Mouse (Mus musculus): ENCODE data around the gene Dvl3. TPM values are rescaled to one million over a fixed set of nuclear protein-coding genes. Genes with fewer than 3 reads are reported as not detected.
A peak's percentile ranks its signal among the peaks of the same experiment; 100 is the strongest.

Gene Dvl3
- 36.4 and 40.9 TPM in 2 replicates for polyA plus RNA-seq (2014; fragmentation: Nextera tagmentation; extraction: Ambion mirVana)

DNA sequence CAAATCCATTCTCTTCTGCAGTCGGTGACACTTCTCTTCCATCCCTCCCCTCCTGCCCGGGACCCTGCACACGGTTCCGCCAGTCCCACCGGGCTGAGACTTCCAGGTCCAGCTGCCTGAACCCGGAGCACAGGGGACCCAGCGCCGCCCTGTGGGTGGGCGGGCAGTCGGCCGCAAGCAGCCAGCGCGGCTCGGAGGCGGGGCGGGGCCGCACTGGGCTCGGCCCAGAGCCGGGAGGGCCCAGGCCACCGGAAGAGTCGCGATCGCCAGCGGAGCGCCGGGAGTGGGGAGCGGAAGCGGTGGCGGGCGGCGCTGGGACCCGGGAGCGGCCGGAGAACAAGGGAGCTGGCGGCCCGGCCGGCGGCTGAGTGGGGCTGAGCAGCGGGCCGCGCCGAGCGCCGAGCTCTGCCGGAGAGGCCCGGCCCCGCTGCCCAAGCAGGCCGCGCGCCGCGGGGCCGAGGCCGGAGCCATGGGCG lies at the start of gene Dvl3:
TSS of gene Dvl3 (plus strand) at position 257 of the 476 bp plus-strand sequence.
- Histone ChIP-seq H3K4me1 (replicated peaks; ENCODE audit: control insufficient read depth, insufficient read depth, low read length) (peaks cover 27% of the 10 kb centered on the region; the same call in 1 of the 2 replicates), H3K27ac (peak within 1 kb of the TSS; percentile 89), H3K36me3 (replicated peaks; ENCODE audit: control insufficient read depth, insufficient read depth) (peaks cover 17% of the 10 kb centered on the region), H3K4me3 (replicated peaks; ENCODE audit: low read length) (peak within 1 kb of the TSS; percentile 94), H3K9me3 (ENCODE audit: control insufficient read depth, low read length) (no peaks in the 10 kb centered on the region), H3K27me3 (ENCODE audit: control insufficient read depth, insufficient read depth, low read length) (no peaks in the 10 kb centered on the region), H3K9ac (peak within 1 kb of the TSS; percentile 99), H3K4me2 (replicated peaks) (peak within 1 kb of the TSS; percentile 92)
- ATAC-seq (ENCODE audit: low FRiP score) (peak; percentile 95), DNase-seq (ENCODE audit: low spot score) (peak; percentile 84)
- WGBS: under 1% methylated on average over 50 of the region's 55 CpGs

DNA sequence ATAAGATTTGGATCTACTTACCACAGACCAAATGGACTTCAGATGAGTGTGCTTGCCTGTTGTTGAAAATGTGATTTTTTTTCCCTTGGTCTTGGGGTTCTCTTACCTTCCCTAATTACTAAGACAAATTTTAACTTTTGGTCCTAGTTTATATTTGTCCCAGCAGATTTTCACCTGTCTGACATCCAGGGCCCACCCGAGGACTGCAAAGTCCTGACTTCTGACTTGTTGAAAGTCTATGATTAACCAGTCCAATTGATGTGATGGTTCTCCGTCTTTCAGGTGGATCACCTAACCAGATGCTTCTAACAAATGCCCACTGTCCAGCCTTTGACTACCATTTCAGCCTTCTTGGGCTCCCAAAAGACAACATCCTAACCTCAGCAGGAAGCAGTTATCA lies 45.8 kb upstream of the Dvl3 start:
- no peaks in the 10 kb centered on the region for H3K36me3 ChIP-seq (replicated peaks; ENCODE audit: control insufficient read depth, insufficient read depth)
- no peaks in the 10 kb centered on the region for H3K27me3 ChIP-seq (ENCODE audit: control insufficient read depth, insufficient read depth, low read length)
- ATAC-seq (ENCODE audit: low FRiP score): no peak
- H3K4me3 ChIP-seq (replicated peaks; ENCODE audit: low read length): no peak overlapping the region
- H3K9me3 ChIP-seq (ENCODE audit: control insufficient read depth, low read length): no peaks in the 10 kb centered on the region
- H3K4me1 ChIP-seq (replicated peaks; ENCODE audit: control insufficient read depth, insufficient read depth, low read length): no peaks in the 10 kb centered on the region
- no peak overlapping the region for H3K4me2 ChIP-seq (replicated peaks)
- DNase-seq (ENCODE audit: low spot score): no peak
- 93% methylated on average over 2 of the region's 2 CpGs for WGBS
- no peak overlapping the region for H3K9ac ChIP-seq
- H3K27ac ChIP-seq: no peak overlapping the region

DNA sequence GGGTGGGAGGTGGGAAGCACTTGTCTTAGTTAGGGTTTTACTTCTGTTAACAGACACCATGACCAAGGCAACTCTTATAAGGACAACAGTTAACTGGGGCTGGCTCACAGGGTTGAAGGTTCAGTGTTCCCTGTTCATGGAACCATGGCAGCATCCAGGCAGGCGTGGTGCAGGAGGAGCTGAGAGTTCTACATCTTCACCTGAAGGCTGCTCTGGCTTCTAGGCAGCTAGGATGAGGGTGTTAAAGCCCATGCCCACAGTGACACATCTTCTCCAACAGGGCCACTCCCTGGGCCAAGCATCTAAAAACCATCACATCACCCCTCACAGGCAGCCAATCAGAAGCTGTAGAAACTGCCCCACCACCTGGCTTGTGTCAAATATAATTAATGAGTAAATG lies 45.1 kb upstream of the Dvl3 start:
- no peak overlapping the region for H3K4me3 ChIP-seq (replicated peaks; ENCODE audit: low read length)
- no peak overlapping the region for H3K4me2 ChIP-seq (replicated peaks)
- 74% methylated on average over 1 of the region's 1 CpGs for WGBS
- H3K9ac ChIP-seq: no peak overlapping the region
- H3K27ac ChIP-seq: no peak overlapping the region
- H3K36me3 ChIP-seq (replicated peaks; ENCODE audit: control insufficient read depth, insufficient read depth): no peaks in the 10 kb centered on the region
- no peak for DNase-seq (ENCODE audit: low spot score)
- no peaks in the 10 kb centered on the region for H3K27me3 ChIP-seq (ENCODE audit: control insufficient read depth, insufficient read depth, low read length)
- no peaks in the 10 kb centered on the region for H3K9me3 ChIP-seq (ENCODE audit: control insufficient read depth, low read length)
- no peak for ATAC-seq (ENCODE audit: low FRiP score)
- no peaks in the 10 kb centered on the region for H3K4me1 ChIP-seq (replicated peaks; ENCODE audit: control insufficient read depth, insufficient read depth, low read length)

DNA sequence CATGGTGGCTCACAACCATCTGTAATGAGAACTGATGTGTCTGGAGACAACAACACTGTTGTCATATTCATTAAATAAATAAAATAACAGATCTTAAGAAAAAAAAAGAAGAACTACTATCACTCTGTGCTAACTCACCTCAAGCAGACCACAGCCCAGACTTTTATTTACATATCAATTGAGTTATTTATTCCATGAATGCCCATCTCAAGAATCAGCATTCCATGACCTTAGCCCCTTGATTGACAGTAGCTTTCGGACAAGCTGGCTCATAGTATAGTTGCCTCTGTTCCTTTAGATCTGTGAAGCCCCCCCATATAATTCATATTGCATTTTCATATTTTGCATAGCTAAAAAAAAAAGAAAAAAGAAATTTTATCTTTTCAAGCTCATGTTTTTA lies 43.0 kb upstream of the Dvl3 start:
- WGBS: 66% methylated on average over 1 of the region's 1 CpGs
- Histone ChIP-seq H3K27ac (no peak overlapping the region), H3K9me3 (ENCODE audit: control insufficient read depth, low read length) (no peaks in the 10 kb centered on the region), H3K4me3 (replicated peaks; ENCODE audit: low read length) (no peak overlapping the region), H3K4me1 (replicated peaks; ENCODE audit: control insufficient read depth, insufficient read depth, low read length) (no peaks in the 10 kb centered on the region), H3K36me3 (replicated peaks; ENCODE audit: control insufficient read depth, insufficient read depth) (no peaks in the 10 kb centered on the region), H3K4me2 (replicated peaks) (no peak overlapping the region), H3K27me3 (ENCODE audit: control insufficient read depth, insufficient read depth, low read length) (no peaks in the 10 kb centered on the region), H3K9ac (no peak overlapping the region)
- ATAC-seq (ENCODE audit: low FRiP score) (no peak), DNase-seq (ENCODE audit: low spot score) (no peak)

DNA sequence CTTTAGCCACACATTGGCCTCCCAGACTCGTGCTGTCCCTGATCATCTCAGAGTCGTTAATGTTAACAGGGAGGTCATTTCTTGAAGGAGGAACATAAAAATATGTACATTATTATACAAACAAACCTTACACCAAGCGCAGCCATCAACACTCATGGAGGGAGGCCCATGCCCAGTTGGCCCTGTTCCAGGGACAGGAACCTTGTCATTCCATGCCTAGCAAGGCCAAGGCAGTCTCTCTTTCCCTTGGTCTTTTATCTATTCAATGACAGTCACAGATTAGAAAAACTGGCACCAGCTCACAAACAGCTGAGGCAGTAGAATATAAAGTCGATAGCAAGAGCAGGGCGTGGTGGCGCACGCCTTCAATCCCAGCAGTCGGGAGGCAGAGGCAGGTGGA lies 42.6 kb upstream of the Dvl3 start:
- ATAC-seq (ENCODE audit: low FRiP score) (no peak), DNase-seq (ENCODE audit: low spot score) (no peak)
- Histone ChIP-seq H3K36me3 (replicated peaks; ENCODE audit: control insufficient read depth, insufficient read depth) (no peaks in the 10 kb centered on the region), H3K9me3 (ENCODE audit: control insufficient read depth, low read length) (no peaks in the 10 kb centered on the region), H3K4me3 (replicated peaks; ENCODE audit: low read length) (no peak overlapping the region), H3K4me2 (replicated peaks) (no peak overlapping the region), H3K4me1 (replicated peaks; ENCODE audit: control insufficient read depth, insufficient read depth, low read length) (no peaks in the 10 kb centered on the region), H3K9ac (no peak overlapping the region), H3K27ac (no peak overlapping the region), H3K27me3 (ENCODE audit: control insufficient read depth, insufficient read depth, low read length) (no peaks in the 10 kb centered on the region)
- 93% methylated on average over 8 of the region's 8 CpGs for WGBS

DNA sequence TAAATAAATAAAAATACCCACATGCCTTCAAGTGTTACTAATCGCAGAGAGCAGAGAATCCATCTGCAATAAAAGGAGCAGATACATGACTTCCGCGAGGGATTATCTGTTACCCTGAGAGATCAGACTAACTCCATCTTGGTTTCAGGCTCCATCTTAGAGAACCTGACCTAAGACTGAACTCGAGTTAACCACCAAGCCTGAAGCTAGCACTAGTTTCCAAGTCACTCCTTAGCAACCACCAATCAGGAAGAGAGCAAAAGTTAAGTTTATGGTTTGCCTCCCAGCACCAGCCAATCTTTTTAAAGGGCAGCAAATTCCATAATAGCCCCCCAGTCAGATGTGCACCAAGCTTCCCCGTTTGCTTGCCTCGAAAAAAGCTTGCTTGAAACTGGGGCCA lies 42.0 kb upstream of the Dvl3 start:
- no peaks in the 10 kb centered on the region for H3K27me3 ChIP-seq (ENCODE audit: control insufficient read depth, insufficient read depth, low read length)
- no peaks in the 10 kb centered on the region for H3K4me1 ChIP-seq (replicated peaks; ENCODE audit: control insufficient read depth, insufficient read depth, low read length)
- H3K9ac ChIP-seq: no peak overlapping the region
- ATAC-seq (ENCODE audit: low FRiP score) (no peak), DNase-seq (ENCODE audit: low spot score) (no peak)
- no peak overlapping the region for H3K27ac ChIP-seq
- H3K4me3 ChIP-seq (replicated peaks; ENCODE audit: low read length): no peak overlapping the region
- no peaks in the 10 kb centered on the region for H3K9me3 ChIP-seq (ENCODE audit: control insufficient read depth, low read length)
- no peaks in the 10 kb centered on the region for H3K36me3 ChIP-seq (replicated peaks; ENCODE audit: control insufficient read depth, insufficient read depth)
- H3K4me2 ChIP-seq (replicated peaks): no peak overlapping the region
- 90% methylated on average over 6 of the region's 6 CpGs for WGBS

DNA sequence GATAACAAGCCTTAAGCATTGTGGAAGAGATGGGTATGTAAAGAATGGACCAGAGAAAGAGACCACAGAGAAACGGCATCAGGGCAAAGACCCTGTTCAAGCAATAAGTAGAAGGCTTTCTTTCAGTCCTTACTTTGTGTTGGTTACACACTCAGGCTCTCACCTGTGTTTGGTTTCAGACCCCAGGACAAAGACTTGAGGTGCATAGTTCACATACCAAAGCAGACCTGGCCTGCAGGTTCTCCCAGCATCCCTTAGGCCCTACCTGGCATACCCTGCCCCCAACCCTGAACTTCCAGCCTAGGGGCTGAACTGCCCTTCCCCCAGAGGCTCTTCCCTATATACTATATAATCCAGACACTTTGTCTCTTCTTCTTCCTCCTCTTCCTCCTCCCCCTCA lies 41.4 kb upstream of the Dvl3 start:
- H3K27me3 ChIP-seq (ENCODE audit: control insufficient read depth, insufficient read depth, low read length): no peaks in the 10 kb centered on the region
- H3K9ac ChIP-seq: no peak overlapping the region

DNA sequence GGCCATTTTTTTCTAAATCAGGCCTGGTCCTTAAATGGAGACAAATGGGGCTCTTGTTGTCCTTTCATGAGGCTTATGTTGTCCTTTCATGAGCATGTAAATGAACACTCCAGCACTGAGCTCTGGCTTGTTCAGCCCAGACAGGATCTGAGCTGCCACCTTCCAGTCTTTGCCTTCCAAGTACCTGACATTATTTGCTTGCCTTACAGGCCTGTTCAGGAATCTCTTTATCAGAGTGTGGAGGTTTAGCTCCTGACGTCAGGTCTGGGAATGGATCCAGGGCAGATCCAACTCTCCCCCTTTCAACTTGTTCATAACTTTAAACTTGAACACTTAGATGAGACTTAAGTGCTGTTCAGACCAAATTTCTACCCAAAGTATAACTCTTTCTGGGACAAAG lies 39.9 kb upstream of the Dvl3 start:
- H3K27me3 ChIP-seq (ENCODE audit: control insufficient read depth, insufficient read depth, low read length): no peaks in the 10 kb centered on the region
- H3K9me3 ChIP-seq (ENCODE audit: control insufficient read depth, low read length): no peaks in the 10 kb centered on the region
- H3K27ac ChIP-seq: no peak overlapping the region
- H3K4me1 ChIP-seq (replicated peaks; ENCODE audit: control insufficient read depth, insufficient read depth, low read length): no peaks in the 10 kb centered on the region
- H3K9ac ChIP-seq: no peak overlapping the region
- H3K4me2 ChIP-seq (replicated peaks): no peak overlapping the region
- WGBS: 53% methylated on average over 1 of the region's 1 CpGs
- H3K36me3 ChIP-seq (replicated peaks; ENCODE audit: control insufficient read depth, insufficient read depth): no peaks in the 10 kb centered on the region
- ATAC-seq (ENCODE audit: low FRiP score) (no peak), DNase-seq (ENCODE audit: low spot score) (no peak)
- no peak overlapping the region for H3K4me3 ChIP-seq (replicated peaks; ENCODE audit: low read length)

More for the DNA sequence above, 41.4 kb upstream of the Dvl3 start:
- ATAC-seq (ENCODE audit: low FRiP score) (no peak), DNase-seq (ENCODE audit: low spot score) (no peak)
- Histone ChIP-seq H3K4me2 (replicated peaks) (no peak overlapping the region), H3K4me1 (replicated peaks; ENCODE audit: control insufficient read depth, insufficient read depth, low read length) (no peaks in the 10 kb centered on the region), H3K9me3 (ENCODE audit: control insufficient read depth, low read length) (no peaks in the 10 kb centered on the region), H3K4me3 (replicated peaks; ENCODE audit: low read length) (no peak overlapping the region), H3K36me3 (replicated peaks; ENCODE audit: control insufficient read depth, insufficient read depth) (no peaks in the 10 kb centered on the region), H3K27ac (no peak overlapping the region)
- WGBS: 94% methylated on average over 1 of the region's 1 CpGs

DNA sequence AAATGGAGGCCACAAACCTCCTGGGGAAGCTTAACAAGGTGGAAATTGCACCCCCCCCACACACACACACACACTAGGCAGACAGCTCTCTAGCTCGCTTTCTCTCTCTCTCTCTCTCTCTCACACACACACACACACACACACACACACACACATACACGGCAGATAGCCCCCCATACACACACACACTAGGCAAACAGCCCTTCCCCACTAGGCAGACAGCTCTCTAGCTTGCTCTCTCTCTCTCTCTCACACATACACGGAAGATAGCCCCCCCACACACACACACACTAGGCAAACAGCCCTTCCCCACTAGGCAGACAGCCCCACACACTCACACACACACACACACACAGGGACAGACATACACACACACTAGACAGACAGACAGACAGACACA lies 39.5 kb upstream of the Dvl3 start:
- H3K27me3 ChIP-seq (ENCODE audit: control insufficient read depth, insufficient read depth, low read length): no peaks in the 10 kb centered on the region
- WGBS: 77% methylated on average over 3 of the region's 3 CpGs
- ATAC-seq (ENCODE audit: low FRiP score): no peak

DNA sequence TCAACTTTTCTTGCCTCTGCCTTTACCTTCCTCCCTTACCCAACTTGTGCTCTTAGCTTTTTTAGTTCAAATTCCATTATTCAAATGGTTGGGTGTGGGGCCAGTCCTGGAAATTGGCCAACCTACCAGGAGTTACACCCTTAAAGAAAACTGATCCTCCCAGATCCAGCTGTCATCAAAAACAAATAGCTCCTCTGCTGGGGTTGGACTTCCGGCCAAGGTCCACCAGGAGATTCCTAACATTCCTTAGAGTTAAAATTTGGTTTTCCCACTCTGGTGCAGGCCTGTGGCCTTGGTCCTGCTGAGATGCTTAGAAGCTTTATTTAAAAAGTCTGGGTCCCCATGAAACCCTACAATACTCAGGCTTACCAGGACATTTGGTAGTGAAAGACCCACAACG lies 38.3 kb upstream of the Dvl3 start:
- Histone ChIP-seq H3K4me2 (replicated peaks) (no peak overlapping the region), H3K4me1 (replicated peaks; ENCODE audit: control insufficient read depth, insufficient read depth, low read length) (no peaks in the 10 kb centered on the region), H3K9ac (no peak overlapping the region), H3K36me3 (replicated peaks; ENCODE audit: control insufficient read depth, insufficient read depth) (no peaks in the 10 kb centered on the region), H3K4me3 (replicated peaks; ENCODE audit: low read length) (no peak overlapping the region), H3K9me3 (ENCODE audit: control insufficient read depth, low read length) (no peaks in the 10 kb centered on the region), H3K27me3 (ENCODE audit: control insufficient read depth, insufficient read depth, low read length) (no peaks in the 10 kb centered on the region), H3K27ac (no peak overlapping the region)
- no peak for DNase-seq (ENCODE audit: low spot score)
- ATAC-seq (ENCODE audit: low FRiP score): no peak
- WGBS: 75% methylated on average over 2 of the region's 2 CpGs

More for the DNA sequence above, 39.5 kb upstream of the Dvl3 start:
- Histone ChIP-seq H3K4me3 (replicated peaks; ENCODE audit: low read length) (no peak overlapping the region), H3K4me2 (replicated peaks) (no peak overlapping the region), H3K9me3 (ENCODE audit: control insufficient read depth, low read length) (no peaks in the 10 kb centered on the region), H3K9ac (no peak overlapping the region), H3K27ac (no peak overlapping the region), H3K36me3 (replicated peaks; ENCODE audit: control insufficient read depth, insufficient read depth) (no peaks in the 10 kb centered on the region), H3K4me1 (replicated peaks; ENCODE audit: control insufficient read depth, insufficient read depth, low read length) (no peaks in the 10 kb centered on the region)
- no peak for DNase-seq (ENCODE audit: low spot score)

All from hindbrain, embryonic 14.5 days (tissue).